Mouse (Mus musculus) liver, embryonic 11.5 days (tissue): ENCODE results near the gene Taf6. TPM values are rescaled to one million over a fixed set of nuclear protein-coding genes. Genes with fewer than 3 reads are reported as not detected.
A peak's percentile ranks its signal among the peaks of the same experiment; 100 is the strongest.
"Not testable (repeated sequence)": the region's sequence is repeated elsewhere in the genome, so short reads cannot be mapped to it uniquely, and the experiment has no call there.

ENCODE experiments used
- ATAC-seq: fragments of 200-750 bp; cut with Nextera tagmentation; replicated peaks from 2 replicates; pipeline ENCODE4 v1.8.0; 2017; ENCODE audit warnings: moderate number of reproducible peaks, mild to moderate bottlenecking, moderate TSS enrichment, moderate library complexity; ENCODE audit not compliant: low FRiP score
- DNase-seq: peaks from one replicate; pipeline ENCODE4 v3.0.0-alpha.2; 2017; ENCODE audit warnings: low spot score
- H3K27ac ChIP-seq: fragments of 300-500 bp; sonication (generic); 2 replicates; pipeline ENCODE4 v1.5.1; 2014; ENCODE audit warnings: mild to moderate bottlenecking, low read depth, low read length, control low read depth
- H3K27me3 ChIP-seq: fragments of 300-500 bp; sonication (generic); replicated peaks from 2 replicates; pipeline ENCODE4 v1.6.1; 2014; ENCODE audit warnings: low read length, mixed read lengths; ENCODE audit not compliant: control insufficient read depth, insufficient read depth
- H3K36me3 ChIP-seq: fragments of 300-500 bp; sonication (generic); 2 replicates; pipeline ENCODE4 v1.6.1; 2014; ENCODE audit warnings: mild to moderate bottlenecking, low read length, moderate library complexity, mixed read lengths; ENCODE audit not compliant: control insufficient read depth, insufficient read depth
- H3K4me1 ChIP-seq: fragments of 300-500 bp; sonication (generic); replicated peaks from 2 replicates; pipeline ENCODE4 v1.6.1; 2014; ENCODE audit warnings: low read length, mixed read lengths; ENCODE audit not compliant: control insufficient read depth, insufficient read depth
- H3K4me2 ChIP-seq: fragments of 300-500 bp; sonication (generic); 2 replicates; pipeline ENCODE4 v1.6.1; 2014; ENCODE audit warnings: mild to moderate bottlenecking, control low read depth, moderate library complexity
- H3K4me3 ChIP-seq: fragments of 300-500 bp; sonication (generic); 2 replicates; pipeline ENCODE4 v1.5.1; 2014; ENCODE audit warnings: low read depth, low read length, control low read depth
- H3K9ac ChIP-seq: fragments of 300-500 bp; sonication (generic); 2 replicates; pipeline ENCODE4 v1.6.1; 2014; ENCODE audit warnings: low read depth, low read length, control low read depth
- H3K9me3 ChIP-seq: fragments of 300-500 bp; sonication (generic); 2 replicates; pipeline ENCODE4 v1.6.1; 2016; ENCODE audit warnings: low read length, inconsistent platforms, mixed read lengths; ENCODE audit not compliant: control insufficient read depth
- WGBS: fragments of 180-500 bp; shearing (Covaris S2); extraction: QIAGEN DNeasy Blood & Tissue Kit; methylation state at CpG from one replicate; pipeline ENCODE4 v1.1.7; 2014; 5-methylcytosine and 5-hydroxymethylcytosine counted together
- polyA plus RNA-seq: library from polyadenylated mRNA; unstranded; fragments of >200 nt; fragmentation: Nextera tagmentation; extraction: Ambion mirVana; gene quantifications from 2 replicates; pipeline ENCODE4 v1.2.1, GENCODE M21; 2014

Taf6 gene
- polyA plus RNA-seq, 1 experiment from 2014 or later = 95.0 TPM

DNA sequence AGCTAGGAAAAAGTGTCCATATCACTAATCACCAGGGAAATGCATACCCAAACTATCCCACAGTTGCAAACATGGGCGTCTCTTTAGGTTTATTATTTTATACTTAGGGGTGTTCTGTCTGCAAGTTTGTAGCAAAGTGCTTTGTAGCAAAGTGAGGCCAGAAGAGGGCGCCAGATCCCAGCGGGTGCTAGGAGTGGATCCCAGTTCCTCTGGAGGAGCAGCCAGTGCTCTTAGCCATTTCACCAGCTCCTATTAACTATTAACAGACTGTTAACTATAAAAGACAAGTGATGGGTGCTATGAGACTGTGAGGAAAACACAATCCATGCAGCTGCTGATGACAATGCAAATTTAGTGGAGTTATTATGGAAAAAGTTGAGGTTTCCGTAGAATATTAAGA, 34.9 kb upstream of the Taf6 start:
- DNase-seq (peak; percentile 62), ATAC-seq (0 out of 2 replicates have a peak, but pooled peaks have one; percentile 49)
- WGBS = 25% methylated on average over 4 of the region's 4 CpGs
- Histone ChIP-seq H3K4me1 (no peaks in the 10 kb centered on the region), H3K9me3 (peaks cover 3% of the 10 kb centered on the region; the same call in 1 of the 2 replicates), H3K27me3 (no peaks in the 10 kb centered on the region), H3K4me2 (no peak overlapping the region), H3K4me3 (no peak overlapping the region), H3K27ac (no peak overlapping the region), H3K36me3 (no peaks in the 10 kb centered on the region), H3K9ac (no peak overlapping the region)

DNA sequence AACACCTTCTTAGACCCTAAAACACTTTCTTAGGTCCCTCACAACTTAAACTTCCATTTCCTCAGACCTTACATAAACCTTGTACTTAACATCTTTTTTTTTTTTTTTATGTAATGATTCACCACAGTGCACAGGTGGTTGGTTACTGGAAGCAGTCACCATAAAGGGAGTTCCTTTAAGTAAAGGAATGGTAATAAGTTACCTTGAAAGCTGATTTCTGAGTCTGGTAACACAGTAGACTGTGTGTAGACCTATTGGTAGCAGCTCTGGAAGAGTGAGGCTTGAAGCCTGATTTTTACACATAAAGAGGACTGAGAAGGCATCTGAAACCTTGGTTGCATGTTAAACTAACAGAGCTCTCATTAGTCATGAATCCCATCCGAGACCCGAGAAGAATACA, 32.6 kb upstream of the Taf6 start:
- no peak overlapping the region for H3K27ac ChIP-seq
- H3K4me1 ChIP-seq = no peaks in the 10 kb centered on the region
- H3K4me2 ChIP-seq = no peak overlapping the region
- no peaks in the 10 kb centered on the region for H3K36me3 ChIP-seq
- no peak overlapping the region for H3K4me3 ChIP-seq
- ATAC-seq (no peak), DNase-seq (no peak)
- H3K27me3 ChIP-seq = no peaks in the 10 kb centered on the region
- WGBS = 64% methylated on average over 2 of the region's 2 CpGs
- H3K9me3 ChIP-seq = peaks cover 3% of the 10 kb centered on the region; the same call in 1 of the 2 replicates
- H3K9ac ChIP-seq = no peak overlapping the region

DNA sequence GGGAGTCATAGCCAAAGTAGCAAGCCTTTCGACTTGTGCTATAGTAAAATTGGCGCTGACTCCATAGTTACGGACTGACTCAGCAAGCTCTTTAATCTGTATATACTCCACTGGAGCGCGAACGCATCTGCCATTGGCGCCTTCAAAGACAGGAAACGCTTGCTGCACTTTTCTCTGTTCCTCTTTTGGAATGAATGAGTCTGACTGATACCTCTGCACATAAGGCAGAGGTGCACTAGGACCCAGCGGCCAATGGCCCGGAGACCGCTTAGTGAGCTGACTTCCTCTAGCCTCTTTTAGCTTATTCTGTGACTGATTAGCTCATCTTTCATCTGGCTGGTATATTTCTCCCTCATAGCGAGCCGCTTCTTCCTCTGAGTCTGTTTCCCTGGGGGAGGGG, 29.4 kb upstream of the Taf6 start:
- H3K4me3 ChIP-seq, DNase-seq, H3K9ac ChIP-seq, H3K27ac ChIP-seq, H3K4me1 ChIP-seq, ATAC-seq, H3K4me2 ChIP-seq, H3K9me3 ChIP-seq, H3K27me3 ChIP-seq, H3K36me3 ChIP-seq: not testable (repeated sequence)
- WGBS = 95% methylated on average over 13 of the region's 13 CpGs

GRCm38 (mm10) chr5:138207873-138208272, 20.6 kb upstream of the Taf6 start:
- Histone ChIP-seq H3K9ac (no peak overlapping the region), H3K36me3 (no peaks in the 10 kb centered on the region), H3K4me3 (no peak overlapping the region), H3K27ac (no peak overlapping the region), H3K9me3 (no peaks in the 10 kb centered on the region; the same call in 1 of the 2 replicates), H3K4me2 (no peak overlapping the region), H3K27me3 (no peaks in the 10 kb centered on the region), H3K4me1 (no peaks in the 10 kb centered on the region)
- ATAC-seq = no peak
- WGBS = 80% methylated on average over 4 of the region's 4 CpGs
- no peak for DNase-seq

- Histone ChIP-seq H3K9me3 (no peaks in the 10 kb centered on the region; the same call in 1 of the 2 replicates), H3K27me3 (no peaks in the 10 kb centered on the region), H3K36me3 (no peaks in the 10 kb centered on the region), H3K4me3 (no peak overlapping the region), H3K4me1 (no peaks in the 10 kb centered on the region), H3K9ac (no peak overlapping the region), H3K27ac (no peak overlapping the region), H3K4me2 (no peak overlapping the region)
- 89% methylated on average over 1 of the region's 1 CpGs for WGBS
- no peak for DNase-seq
- ATAC-seq = no peak
These were observed 20.0 kb upstream of the Taf6 start for GRCm38 (mm10) chr5:138207253-138207652.

- H3K4me1 ChIP-seq = no peaks in the 10 kb centered on the region
- H3K27me3 ChIP-seq = no peaks in the 10 kb centered on the region
- no peak for ATAC-seq
- H3K4me2 ChIP-seq = no peak overlapping the region
- H3K9me3 ChIP-seq = no peaks in the 10 kb centered on the region; the same call in 1 of the 2 replicates
- H3K4me3 ChIP-seq = no peak overlapping the region
- WGBS = 82% methylated on average over 3 of the region's 3 CpGs
- DNase-seq = no peak
- no peak overlapping the region for H3K27ac ChIP-seq
- H3K36me3 ChIP-seq = no peaks in the 10 kb centered on the region
- no peak overlapping the region for H3K9ac ChIP-seq
These were observed 14.8 kb upstream of the Taf6 start for GRCm38 (mm10) chr5:138202086-138202485.

DNA sequence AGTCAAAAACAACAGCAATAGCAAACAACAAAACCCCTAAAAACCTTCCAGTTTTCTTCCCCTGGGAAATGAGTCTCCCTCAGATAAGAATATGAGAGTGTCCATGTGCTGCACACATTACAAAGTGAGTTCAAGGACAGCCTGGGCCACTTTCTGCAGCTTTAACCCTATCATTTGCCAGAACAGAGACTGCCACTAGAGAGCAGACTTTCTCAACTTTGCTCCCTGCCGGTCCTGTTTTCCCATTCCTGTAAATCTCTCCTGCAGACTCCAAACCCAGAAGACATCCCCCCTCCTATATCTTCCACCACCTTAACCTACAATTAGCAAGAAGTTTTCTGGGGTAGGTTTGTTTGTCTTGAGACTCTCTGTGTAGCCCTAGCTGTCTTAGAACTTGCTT, 12.3 kb upstream of the Taf6 start:
- H3K9me3 ChIP-seq = no peaks in the 10 kb centered on the region
- no peak overlapping the region for H3K4me3 ChIP-seq
- H3K27ac ChIP-seq = no peak overlapping the region
- H3K4me2 ChIP-seq = no peak overlapping the region
- no peak for ATAC-seq
- H3K36me3 ChIP-seq = no peaks in the 10 kb centered on the region
- H3K27me3 ChIP-seq = no peaks in the 10 kb centered on the region
- 10% methylated on average over 1 of the region's 1 CpGs for WGBS
- DNase-seq = no peak
- H3K9ac ChIP-seq = no peak overlapping the region
- no peaks in the 10 kb centered on the region; the same call in 1 of the 2 replicates for H3K4me1 ChIP-seq

DNA sequence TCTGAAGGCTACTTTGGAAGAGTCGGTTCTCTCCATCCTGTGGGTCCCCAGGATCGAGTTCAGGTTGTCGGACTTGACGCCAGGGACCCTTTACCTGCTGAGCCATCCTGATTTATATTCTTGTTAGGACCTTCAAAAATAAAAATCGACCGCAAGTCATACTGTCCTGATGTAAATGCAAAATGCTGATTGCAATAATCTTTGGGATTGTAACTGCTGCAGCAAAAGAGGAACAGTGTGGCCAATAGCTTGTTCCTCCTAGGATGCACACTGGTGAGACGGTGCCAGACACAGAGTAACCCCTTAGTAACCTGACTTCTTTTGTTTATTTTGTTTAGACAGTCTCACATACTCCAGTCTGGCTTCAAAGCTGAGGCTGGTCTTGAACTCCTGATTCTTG, 8.2 kb upstream of the Taf6 start:
- WGBS = 73% methylated on average over 7 of the region's 7 CpGs
- no peak for ATAC-seq

DNA sequence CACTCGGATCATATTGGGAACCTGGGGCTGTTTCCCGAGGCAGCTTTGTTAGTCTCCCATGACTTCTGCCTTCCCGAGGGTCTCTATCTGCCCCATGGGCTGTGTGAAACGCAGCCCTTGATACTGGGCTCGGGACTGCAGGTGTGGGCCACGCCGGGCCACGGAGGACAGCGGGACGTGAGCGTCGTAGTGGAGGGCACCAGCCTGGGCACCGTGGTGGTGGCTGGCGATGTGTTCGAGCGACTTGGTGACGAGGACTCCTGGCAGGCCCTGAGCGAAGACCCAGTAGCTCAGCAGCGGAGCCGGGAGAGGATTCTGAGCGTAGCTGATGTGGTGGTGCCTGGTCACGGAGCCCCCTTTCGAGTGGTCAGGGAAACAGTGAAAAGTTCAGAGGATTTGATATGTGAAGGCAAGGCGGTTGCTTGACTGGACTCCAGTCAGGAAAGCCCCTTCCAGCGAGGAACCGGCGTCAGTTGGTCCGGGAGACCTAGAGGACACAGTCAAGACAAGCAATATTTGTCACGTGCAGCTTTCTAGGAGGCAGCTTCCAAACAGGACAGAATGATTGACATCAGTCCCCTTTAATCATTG, 7.6 kb upstream of the Taf6 start:
- Histone ChIP-seq H3K36me3 (0 out of 2 replicates have a peak, but pooled peaks cover 4% of the 10 kb centered on the region), H3K9me3 (no peaks in the 10 kb centered on the region), H3K4me3 (peak overlapping the region; percentile 77), H3K27me3 (no peaks in the 10 kb centered on the region), H3K9ac (peak overlapping the region; percentile 91), H3K4me1 (no peaks in the 10 kb centered on the region; the same call in 1 of the 2 replicates), H3K4me2 (peak overlapping the region; percentile 99), H3K27ac (peak overlapping the region; percentile 35)
- DNase-seq = peak; percentile 63
- ATAC-seq = peak; percentile 50
- WGBS = 3% methylated on average over 29 of the region's 29 CpGs

More for the DNA sequence above, 8.2 kb upstream of the Taf6 start:
- DNase-seq = no peak
- Histone ChIP-seq H3K36me3 (no peaks in the 10 kb centered on the region), H3K4me3 (peak overlapping the region; percentile 77), H3K27ac (no peak overlapping the region), H3K4me2 (peak overlapping the region; percentile 99), H3K9ac (no peak overlapping the region), H3K4me1 (no peaks in the 10 kb centered on the region; the same call in 1 of the 2 replicates), H3K27me3 (no peaks in the 10 kb centered on the region), H3K9me3 (no peaks in the 10 kb centered on the region)
